Mouse (Mus musculus) gastrocnemius, adult 18-20 months (tissue): ENCODE results near the gene Ddx24. TPM values are rescaled to one million over a fixed set of nuclear protein-coding genes. Genes with fewer than 3 reads are reported as not detected.

Source experiments
- DNase-seq: peaks from one replicate; pipeline ENCODE4 v3.0.0; 2021; ENCODE audit warnings: low spot score
- total RNA-seq, 2 experiments: library from RNA; stranded (reverse); gene quantifications; 2 replicates each; pipeline ENCODE4 v1.2.3; 2021

Ddx24 gene
- total RNA-seq, 2 experiments from 2014 or later, result 73.5 to 91.8 TPM

- DNase-seq, result no peak
These were observed 35.6 kb downstream of the Ddx24 start for GRCm38 (mm10) chr12:103389982-103390381.

- no peak for DNase-seq
These were observed 36.3 kb downstream of the Ddx24 start for GRCm38 (mm10) chr12:103389348-103389727.

GRCm38 (mm10) chr12:103388505-103389347 lies 36.9 kb downstream of the Ddx24 start, which contains the start of gene Otub2:
Otub2 (plus strand) TSS chr12:103388682.
- DNase-seq, result peak; percentile 98

- no peak for DNase-seq
These were observed 45.4 kb downstream of the Ddx24 start for GRCm38 (mm10) chr12:103380226-103380625.

GRCm38 (mm10) chr12:103376774-103377173 lies 48.9 kb downstream of the Ddx24 start:
- DNase-seq, result no peak

- DNase-seq, result no peak
These were observed 49.5 kb downstream of the Ddx24 start for GRCm38 (mm10) chr12:103376124-103376523.

GRCm38 (mm10) chr12:103373530-103374236 lies 51.9 kb downstream of the Ddx24 start:
- DNase-seq, result no peak

GRCm38 (mm10) chr12:103371711-103372110 lies 53.9 kb downstream of the Ddx24 start:
- DNase-seq, result peak; percentile 72

- DNase-seq, result no peak
These were observed 54.8 kb downstream of the Ddx24 start for GRCm38 (mm10) chr12:103370861-103371260.

GRCm38 (mm10) chr12:103368777-103369176 lies 56.9 kb downstream of the Ddx24 start:
- no peak for DNase-seq

- no peak for DNase-seq
These were observed 57.3 kb downstream of the Ddx24 start for GRCm38 (mm10) chr12:103368326-103368669.

- peak; percentile 80 for DNase-seq
These were observed 57.9 kb downstream of the Ddx24 start for GRCm38 (mm10) chr12:103367620-103368325.

GRCm38 (mm10) chr12:103367171-103367570 lies 58.5 kb downstream of the Ddx24 start:
- DNase-seq, result no peak

GRCm38 (mm10) chr12:103362336-103362735 lies 63.3 kb downstream of the Ddx24 start:
- DNase-seq, result peak; percentile 84

GRCm38 (mm10) chr12:103361539-103362307 lies 63.9 kb downstream of the Ddx24 start:
- peak; percentile 62 for DNase-seq

- DNase-seq, result peak; percentile 64
These were observed 64.8 kb downstream of the Ddx24 start for GRCm38 (mm10) chr12:103360812-103361211.

- DNase-seq, result peak; percentile 84
These were observed 66.5 kb downstream of the Ddx24 start for GRCm38 (mm10) chr12:103358951-103359801.

- peak; percentile 91 for DNase-seq
These were observed 67.4 kb downstream of the Ddx24 start for GRCm38 (mm10) chr12:103358216-103358615.
